Mouse (Mus musculus): ENCODE measurements around the gene Pnmt.

GRCm38 (mm10) chr11:98345253-98345652 is 41.0 kb upstream of the Pnmt start:
- TF ChIP-seq TAL1 (IDR thresholded peaks at IDR 0.05; ENCODE audit: low read length): no peak
- no peak for TF ChIP-seq GATA1 (IDR thresholded peaks at IDR 0.05; ENCODE audit: low read length)
